12 mouse cellular contexts compared by ENCODE assay signal in the genomic region with DNA sequence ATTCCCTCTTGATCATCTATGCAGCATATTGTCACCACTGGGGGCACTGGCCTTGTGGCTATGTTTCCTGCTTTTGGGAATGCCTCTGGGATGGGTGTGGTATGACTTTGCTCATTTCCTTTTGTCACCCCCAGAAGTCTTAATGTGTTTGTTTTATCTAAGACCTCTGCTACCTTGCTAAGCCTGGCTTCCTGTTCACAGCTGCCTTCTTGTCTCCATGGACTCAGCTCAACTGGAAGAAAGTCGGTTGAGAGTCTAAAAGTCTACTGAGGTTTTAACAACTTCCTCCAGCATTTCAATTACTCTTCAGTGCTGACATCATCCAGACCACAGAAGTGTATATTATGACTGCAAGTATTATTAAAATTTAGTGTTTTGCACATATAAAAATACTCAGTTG.
DNase-seq lines count a peak whose midpoint lies in the region; TF ChIP-seq lines count a peak whose summit lies in the region.
"Had no signal": no experiment of that assay in that cellular context is flagged by ENCODE, and none has a peak within 500 bp of the region (broad histone marks: within the 10 kb centered on the region; RNA-seq: fewer than 3 reads in every experiment).

No protein-coding gene starts in this region.

- no peaks in the 10 kb centered on the region for H3K79me2 ChIP-seq in myocyte (ENCODE audit: control insufficient read depth, insufficient read depth)

- H3K4me2 ChIP-seq in myocyte (ENCODE audit: low read depth): peak overlapping the region; percentile 20

- peak; percentile 10 to 14 for DNase-seq in spleen, postnatal 36 days (ENCODE audit: low spot score in 2 of 2)
- no peak for DNase-seq in spleen, postnatal 4 days (ENCODE audit: low spot score in 2 of 2)
- peak; percentile 74 for DNase-seq in T-cell, adult 2 months (ENCODE audit: low spot score)
- DNase-seq in ovary, postnatal 36 days (ENCODE audit: low spot score): no peak
- no peak for DNase-seq in cerebellum, postnatal 10 days
- no peak for DNase-seq in frontal cortex, postnatal 25 days (ENCODE audit: low spot score in 2 of 2)
- DNase-seq: cerebellum, postnatal 25 days; kidney, postnatal 36 days; midbrain, embryonic 14.5 days had no signal

- no peak overlapping the region for H3ac ChIP-seq in myocyte (ENCODE audit: control insufficient read depth, insufficient read length)

- TF ChIP-seq POLR2A in myocyte (IDR thresholded peaks at IDR 0.05; ENCODE audit: insufficient read length, low read depth): no peak

- no peaks in the 10 kb centered on the region for H3K27me3 ChIP-seq in myocyte (ENCODE audit: control insufficient read depth, insufficient read depth, insufficient read length)

- H3K36me3 ChIP-seq in myocyte (ENCODE audit: control insufficient read depth, insufficient read depth): no peaks in the 10 kb centered on the region
- H3K36me3 ChIP-seq: heart, embryonic 10.5 days had no signal

- H3K4me3 ChIP-seq in myocyte: no peak overlapping the region
- H3K4me3 ChIP-seq: erythroblast, embryonic 14.5 days; heart, embryonic 10.5 days had no signal

TF ChIP-seq in myocyte, 11 proteins besides CTCF, POLR2A, EP300 and RAD21:
- no peak for TF ChIP-seq TCF12 (IDR thresholded peaks at IDR 0.05; ENCODE audit: insufficient read depth, poor library complexity, severe bottlenecking)
- TF ChIP-seq POLR2AphosphoS2 (IDR thresholded peaks at IDR 0.05; ENCODE audit: insufficient read length, low read depth): no peak
- TF ChIP-seq TCF3 (IDR thresholded peaks at IDR 0.05; ENCODE audit: insufficient read length, low read depth): no peak
- no peak for TF ChIP-seq USF1 (IDR thresholded peaks at IDR 0.05; ENCODE audit: low read depth)
- no peak for TF ChIP-seq MYOG (IDR thresholded peaks at IDR 0.05; ENCODE audit: control insufficient read depth in 1 of 3, insufficient read depth in 1 of 3, insufficient read length in 2 of 3, low read depth in 2 of 3)
- TF ChIP-seq SRF (IDR thresholded peaks at IDR 0.05; ENCODE audit: control insufficient read depth, insufficient read length, low read depth): no peak
- TF ChIP-seq MAX (IDR thresholded peaks at IDR 0.05; ENCODE audit: low read depth): no peak
- no peak for TF ChIP-seq REST (IDR thresholded peaks at IDR 0.05; ENCODE audit: insufficient read depth, insufficient read length)
- TF ChIP-seq CEBPB (IDR thresholded peaks at IDR 0.05; ENCODE audit: insufficient read depth, poor library complexity, severe bottlenecking): no peak
- no peak for TF ChIP-seq E2F4 (IDR thresholded peaks at IDR 0.05; ENCODE audit: insufficient read depth)
- TF ChIP-seq MYOD1 (IDR thresholded peaks at IDR 0.05; ENCODE audit: control insufficient read depth in 1 of 3, insufficient read length in 2 of 3, low read depth in 2 of 3): no peak

Comparison
In these comparisons a context has a peak if more than half of its experiments do, and no peak if none do; other contexts are left out.
1. DNase-seq: peak in spleen, postnatal 36 days (2 of 2) and T-cell, adult 2 months (single experiment); none in spleen, postnatal 4 days (0 of 2), ovary, postnatal 36 days (single experiment), cerebellum, postnatal 10 days (0 of 2) and frontal cortex, postnatal 25 days (0 of 2).